ENCODE assay signal across 9 mouse cellular contexts in the genomic region with DNA sequence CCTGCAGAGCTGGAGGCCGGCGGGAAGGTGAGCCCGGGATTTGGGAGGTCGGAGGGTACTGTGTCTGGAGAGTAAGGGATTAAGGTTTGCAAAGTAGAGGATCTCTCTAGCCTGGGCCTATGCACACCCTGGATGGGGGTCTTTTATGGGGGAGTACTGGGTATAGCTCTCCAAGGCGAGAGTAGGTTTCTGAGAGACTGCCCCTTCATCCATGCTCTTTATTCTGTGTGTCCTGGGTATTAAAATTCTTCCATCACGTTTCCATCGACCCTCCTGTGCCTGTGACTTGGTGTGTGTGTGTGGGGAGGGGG. TPM values are rescaled to one million over a fixed set of nuclear protein-coding genes. Genes with fewer than 3 reads are reported as not detected.
DNase-seq lines count a peak whose midpoint lies in the region; ATAC-seq and TF ChIP-seq lines count a peak whose summit lies in the region.
"Had no signal": no experiment of that assay in that cellular context is flagged by ENCODE, and none has a peak within 500 bp of the region (broad histone marks: within the 10 kb centered on the region; RNA-seq: fewer than 3 reads in every experiment).

No protein-coding gene starts in this region.

- H3K9me3 ChIP-seq in heart, embryonic 15.5 days (replicated peaks) = no peaks in the 10 kb centered on the region
- H3K9me3 ChIP-seq in G1E (replicated peaks) = no peaks in the 10 kb centered on the region
- no peaks in the 10 kb centered on the region for H3K9me3 ChIP-seq in forebrain, postnatal 0 days (ENCODE audit: low read length)
- no peaks in the 10 kb centered on the region for H3K9me3 ChIP-seq in liver, postnatal 0 days (ENCODE audit: low read length)

- peak overlapping the region; percentile 85 for H3K4me3 ChIP-seq in heart, embryonic 15.5 days
- H3K4me3 ChIP-seq in G1E (ENCODE audit: low read depth, low read length) = peak overlapping the region; percentile 74; the same call in 1 of the 2 replicates
- peak overlapping the region; percentile 91 for H3K4me3 ChIP-seq in forebrain, postnatal 0 days (ENCODE audit: low read depth, low read length)
- H3K4me3 ChIP-seq in liver, postnatal 0 days (ENCODE audit: low read depth, low read length) = peak overlapping the region; percentile 64

- no peak; the same call in 1 of the 2 replicates for ATAC-seq in heart, embryonic 15.5 days (replicated peaks; ENCODE audit: insufficient number of reproducible peaks, insufficient read depth, low FRiP score, low read depth)
- ATAC-seq in G1E (ENCODE audit: extremely low read depth, insufficient number of reproducible peaks, low FRiP score, poor library complexity, severe bottlenecking) = no peak
- peak; percentile 30 for ATAC-seq in forebrain, postnatal 0 days
- ATAC-seq in liver, postnatal 0 days = peak; percentile 5; the same call in 1 of the 2 replicates
- ATAC-seq in cerebellum, adult (ENCODE audit: insufficient number of reproducible peaks, low FRiP score, low TSS enrichment) = no peak

- no peak for TF ChIP-seq CTCF in G1E (IDR thresholded peaks at IDR 0.05; ENCODE audit: low read depth, low read length)
- TF ChIP-seq CTCF in forebrain, postnatal 0 days (IDR thresholded peaks at IDR 0.05; ENCODE audit: low read depth) = no peak
- no peak for TF ChIP-seq CTCF in liver, postnatal 0 days (IDR thresholded peaks at IDR 0.05; ENCODE audit: low read depth)

- WGBS in heart, embryonic 15.5 days = 3% methylated on average over 7 of the region's 7 CpGs
- WGBS in forebrain, postnatal 0 days = 2% methylated on average over 7 of the region's 7 CpGs
- 7% methylated on average over 7 of the region's 7 CpGs for WGBS in liver, postnatal 0 days (ENCODE audit: insufficient replicate concordance)

- no peaks in the 10 kb centered on the region for H3K36me3 ChIP-seq in heart, embryonic 15.5 days
- H3K36me3 ChIP-seq in G1E (replicated peaks) = no peaks in the 10 kb centered on the region
- H3K36me3 ChIP-seq in forebrain, postnatal 0 days (ENCODE audit: insufficient read depth) = no peaks in the 10 kb centered on the region
- H3K36me3 ChIP-seq in liver, postnatal 0 days (replicated peaks; ENCODE audit: insufficient read depth, low read length) = no peaks in the 10 kb centered on the region

- peak overlapping the region; percentile 86 for H3K4me2 ChIP-seq in heart, embryonic 15.5 days
- H3K4me2 ChIP-seq in forebrain, postnatal 0 days (ENCODE audit: low read depth) = peak overlapping the region; percentile 90
- H3K4me2 ChIP-seq in liver, postnatal 0 days (ENCODE audit: low read depth, low read length) = peak overlapping the region; percentile 93

- H3K4me1 ChIP-seq in heart, embryonic 15.5 days (replicated peaks) = peaks cover 8% of the 10 kb centered on the region
- peaks cover 20% of the 10 kb centered on the region for H3K4me1 ChIP-seq in G1E (ENCODE audit: insufficient read depth, low read depth, low read length)
- peaks cover 13% of the 10 kb centered on the region for H3K4me1 ChIP-seq in forebrain, postnatal 0 days (ENCODE audit: insufficient read depth)
- 0 out of 2 replicates have a peak, but pooled peaks cover 6% of the 10 kb centered on the region for H3K4me1 ChIP-seq in liver, postnatal 0 days (ENCODE audit: insufficient read depth)

- peak overlapping the region; percentile 77 for H3K9ac ChIP-seq in heart, embryonic 15.5 days
- H3K9ac ChIP-seq in forebrain, postnatal 0 days = peak overlapping the region; percentile 84
- peak overlapping the region; percentile 62; the same call in 1 of the 2 replicates for H3K9ac ChIP-seq in liver, postnatal 0 days (replicated peaks)

- TF ChIP-seq EP300 in liver, postnatal 0 days (IDR thresholded peaks at IDR 0.05; ENCODE audit: low read depth) = no peak

- H3K27me3 ChIP-seq in heart, embryonic 15.5 days = peaks cover 22% of the 10 kb centered on the region
- peaks cover 34% of the 10 kb centered on the region for H3K27me3 ChIP-seq in G1E (ENCODE audit: insufficient read depth, low read length)
- H3K27me3 ChIP-seq in forebrain, postnatal 0 days (ENCODE audit: insufficient read depth, low read length) = no peaks in the 10 kb centered on the region
- H3K27me3 ChIP-seq in liver, postnatal 0 days (ENCODE audit: insufficient read depth, low read length) = peaks cover 18% of the 10 kb centered on the region; the same call in 1 of the 2 replicates
- H3K27me3 ChIP-seq: CH12.LX had no signal

- peak overlapping the region; percentile 81; the same call in 1 of the 2 replicates for H3K27ac ChIP-seq in heart, embryonic 15.5 days
- H3K27ac ChIP-seq in forebrain, postnatal 0 days (ENCODE audit: low read depth, low read length) = peak overlapping the region; percentile 90
- no peak overlapping the region for H3K27ac ChIP-seq in liver, postnatal 0 days (ENCODE audit: low read depth)

- DNase-seq in heart, adult 11 months = no peak
- no peak for DNase-seq in G1E (ENCODE audit: low spot score)
- DNase-seq in forebrain, postnatal 0 days = no peak
- no peak for DNase-seq in liver, postnatal 0 days
- no peak for DNase-seq in embryo, embryonic 11 days
- DNase-seq in c-Kit-positive CD71-positive TER-119-positive erythroid progenitor cells, embryonic 14.5 days (ENCODE audit: low spot score) = no peak

RNA-seq across cellular contexts. Expression of gene Ephb6, which starts 0.5 kb away (rescaled TPM):
- 5.2 and 8.5 TPM in 2 replicates for polyA plus RNA-seq in heart, embryonic 15.5 days (2015; fragmentation: Nextera tagmentation; extraction: Ambion mirVana)
- total RNA-seq in G1E (2014; fragmentation: Nextera tagmentation) (not detected in 2 replicates), G1E (2017) (1.2 and 1.7 TPM in 2 replicates)
- 0.12 and 0.46 TPM in 2 replicates for polyA plus RNA-seq in G1E (2012)
- total RNA-seq in forebrain, postnatal 0 days (2014; rRNA removed) = 47.6 and 58.4 TPM in 2 replicates
- 31.6 and 34.6 TPM in 2 replicates for polyA plus RNA-seq in forebrain, postnatal 0 days (2015; fragmentation: Nextera tagmentation; extraction: Ambion mirVana)
- polyA plus RNA-seq in liver, postnatal 0 days (2015; fragmentation: Nextera tagmentation; extraction: Ambion mirVana) = 0.25 and 0.28 TPM in 2 replicates
- total RNA-seq: CH12.LX had no signal

RNA-seq across cellular contexts. Expression of gene Trpv6, which starts 30.5 kb away (rescaled TPM):
- 0.11 TPM in 1 of 2 replicates, not detected in the other for polyA plus RNA-seq in heart, embryonic 15.5 days (2015; fragmentation: Nextera tagmentation; extraction: Ambion mirVana)
- total RNA-seq in G1E (2014; fragmentation: Nextera tagmentation) = not detected in 2 replicates
- 0.05 and 0.12 TPM in 2 replicates for total RNA-seq in G1E (2017)
- polyA plus RNA-seq in G1E (2012) = not detected in 2 replicates
- total RNA-seq in forebrain, postnatal 0 days (2014; rRNA removed) = not detected in 2 replicates
- 0.62 and 0.65 TPM in 2 replicates for polyA plus RNA-seq in forebrain, postnatal 0 days (2015; fragmentation: Nextera tagmentation; extraction: Ambion mirVana)
- polyA plus RNA-seq in liver, postnatal 0 days (2015; fragmentation: Nextera tagmentation; extraction: Ambion mirVana) = not detected in 2 replicates
- total RNA-seq: CH12.LX had no signal

Comparison
In these comparisons a context has a peak if more than half of its experiments do, and no peak if none do; other contexts are left out.
1. ATAC-seq: peak in forebrain, postnatal 0 days (single experiment) and liver, postnatal 0 days (single experiment); none in heart, embryonic 15.5 days (single experiment), G1E (single experiment) and cerebellum, adult (single experiment).
2. Peak in every context shown above with its lines, with median percentiles within 50 percentile points of each other: H3K4me2 ChIP-seq, H3K4me3 ChIP-seq and H3K9ac ChIP-seq.